Mouse (Mus musculus) CH12.LX (cell line): ENCODE measurements at regions not wholly inside any gene's neighbourhood (a gene's known extent, or its start where the extent isn't known, plus 50 kb on each side); places are given as distances from the start of the nearest gene placed in this dataset.

Experiments used
- DNase-seq: peaks from one replicate; pipeline ENCODE4 v3.0.0-alpha.2; 2013; ENCODE audit errors: extremely low read depth
- H3K27ac ChIP-seq: 2 replicates; pipeline ENCODE4 v1.5.1; 2012; ENCODE audit warnings: low read depth, mild to moderate bottlenecking, control low read depth, moderate library complexity; ENCODE audit not compliant: insufficient read depth
- H3K27me3 ChIP-seq: replicated peaks from 2 replicates; pipeline ENCODE3; 2012; ENCODE audit warnings: inconsistent platforms
- H3K36me3 ChIP-seq, 2 experiments: replicated peaks in 1 of 2; 2 replicates each; pipeline versions ENCODE3 to v1.6.1; 2012; ENCODE audit warnings: inconsistent platforms in 1 of 2, low read length in 1 of 2, mild to moderate bottlenecking in 1 of 2, mixed read lengths in 1 of 2, moderate library complexity in 1 of 2; ENCODE audit not compliant: control insufficient read depth in 1 of 2, insufficient read depth in 1 of 2
- H3K4me1 ChIP-seq, 2 experiments: 2 replicates each; pipeline ENCODE4 v1.6.1; 2012; ENCODE audit warnings: inconsistent platforms in 1 of 2, moderate library complexity in 1 of 2; ENCODE audit not compliant: insufficient read depth in 2 of 2, control insufficient read depth in 1 of 2
- H3K4me2 ChIP-seq: 2 replicates; pipeline ENCODE4 v1.6.1; 2012; ENCODE audit warnings: low read depth, mild to moderate bottlenecking, control low read depth; ENCODE audit not compliant: poor library complexity, insufficient read depth, severe bottlenecking
- H3K4me3 ChIP-seq, 3 experiments: fragments of 150-350 bp in 1 of 3; sonication (generic) in 1 of 3; replicated peaks in 1 of 3; 2 replicates each; pipeline versions ENCODE3 to v1.5.1; 2011 to 2012; ENCODE audit warnings: low read depth in 2 of 3, low read length in 2 of 3, mild to moderate bottlenecking in 2 of 3, moderate library complexity in 2 of 3, control low read depth in 1 of 3, improper control_type of control experiment in 1 of 3, inconsistent platforms in 1 of 3, mixed read lengths in 1 of 3; ENCODE audit not compliant: poor library complexity in 1 of 3
- H3K79me2 ChIP-seq: replicated peaks from 2 replicates; pipeline ENCODE4 v1.6.1; 2012; ENCODE audit warnings: mild to moderate bottlenecking, moderate library complexity; ENCODE audit not compliant: control insufficient read depth, poor library complexity, insufficient read depth, severe bottlenecking; ENCODE audit errors: extremely low read depth
- H3K9ac ChIP-seq: 2 replicates; pipeline ENCODE4 v1.6.1; 2012; ENCODE audit warnings: low read depth, mild to moderate bottlenecking, control low read depth, moderate library complexity; ENCODE audit not compliant: insufficient read depth
- H3K9me3 ChIP-seq: replicated peaks from 2 replicates; pipeline ENCODE3; 2012; ENCODE audit warnings: low read length, inconsistent platforms, mixed read lengths
- BHLHE40 ChIP-seq: IDR thresholded peaks from 2 replicates; pipeline ENCODE4 v1.6.1; 2011; ENCODE audit warnings: mild to moderate bottlenecking, low read depth, low read length, improper control_type of control experiment
- CHD1 ChIP-seq: IDR thresholded peaks from 2 replicates; pipeline ENCODE4 v1.6.1; 2012; ENCODE audit warnings: low read depth, low read length, improper control_type of control experiment, inconsistent platforms
- CHD2 ChIP-seq: IDR thresholded peaks from 2 replicates; pipeline ENCODE4 v1.6.1; 2011; ENCODE audit warnings: low read length, improper control_type of control experiment
- CTCF ChIP-seq, 2 experiments: IDR thresholded peaks in 1 of 2; conservative IDR thresholded peaks in 1 of 2; 2 replicates each; pipeline ENCODE4 v1.5.1; 2011 to 2012; ENCODE audit warnings: low read depth in 2 of 2, low read length in 2 of 2, improper control_type of control experiment in 1 of 2, inconsistent platforms in 1 of 2, mild to moderate bottlenecking in 1 of 2, moderate library complexity in 1 of 2
- ELF1 ChIP-seq: IDR thresholded peaks from 2 replicates; pipeline ENCODE4 v1.6.1; 2014; ENCODE audit warnings: low read depth, mild to moderate bottlenecking, inconsistent platforms, low read length, improper control_type of control experiment
- EP300 ChIP-seq: IDR thresholded peaks from 2 replicates; pipeline ENCODE4 v1.6.1; 2011; ENCODE audit warnings: low read length, improper control_type of control experiment
- ETS1 ChIP-seq: conservative IDR thresholded peaks from 2 replicates; pipeline ENCODE4 v1.6.1; 2012; ENCODE audit warnings: low read depth, mild to moderate bottlenecking, inconsistent platforms, low read length, improper control_type of control experiment, moderate library complexity
- GABPA ChIP-seq: IDR thresholded peaks from 2 replicates; pipeline ENCODE4 v1.6.1; 2012; ENCODE audit warnings: low read depth, low read length, improper control_type of control experiment, inconsistent platforms; ENCODE audit not compliant: insufficient replicate concordance
- IRF4 ChIP-seq: IDR thresholded peaks from 2 replicates; pipeline ENCODE4 v1.6.1; 2014; ENCODE audit warnings: low read depth, mild to moderate bottlenecking, inconsistent platforms, low read length, improper control_type of control experiment
- JUN ChIP-seq: IDR thresholded peaks from 2 replicates; pipeline ENCODE4 v1.6.1; 2011; ENCODE audit warnings: low read depth, mild to moderate bottlenecking, low read length, improper control_type of control experiment, moderate library complexity; ENCODE audit not compliant: insufficient read depth
- JUND ChIP-seq: conservative IDR thresholded peaks from 2 replicates; pipeline ENCODE4 v1.6.1; 2011; ENCODE audit warnings: low read depth, low read length, improper control_type of control experiment
- KAT2A ChIP-seq: IDR thresholded peaks from 2 replicates; pipeline ENCODE4 v1.6.1; 2012; ENCODE audit warnings: low read length, improper control_type of control experiment, inconsistent platforms; ENCODE audit not compliant: insufficient replicate concordance
- MAFK ChIP-seq: IDR thresholded peaks from 2 replicates; pipeline ENCODE4 v1.6.1; 2011; ENCODE audit warnings: low read length, improper control_type of control experiment; ENCODE audit not compliant: insufficient replicate concordance
- MAX ChIP-seq: IDR thresholded peaks from 2 replicates; pipeline ENCODE4 v1.6.1; 2011; ENCODE audit warnings: low read length, improper control_type of control experiment
- MEF2A ChIP-seq: IDR thresholded peaks from 2 replicates; pipeline ENCODE4 v1.6.1; 2014; ENCODE audit warnings: low read depth, mild to moderate bottlenecking, inconsistent platforms, low read length, improper control_type of control experiment, borderline replicate concordance
- MXI1 ChIP-seq: IDR thresholded peaks from 2 replicates; pipeline ENCODE4 v1.6.1; 2011; ENCODE audit warnings: mild to moderate bottlenecking, low read depth, low read length, improper control_type of control experiment
- MYC ChIP-seq: IDR thresholded peaks from 2 replicates; pipeline ENCODE4 v1.6.1; 2011; ENCODE audit warnings: low read depth, mild to moderate bottlenecking, improper control_type of control experiment, low read length
- NELFE ChIP-seq: IDR thresholded peaks from 2 replicates; pipeline ENCODE4 v1.6.1; 2011; ENCODE audit warnings: low read depth, low read length, improper control_type of control experiment
- NRF1 ChIP-seq: IDR thresholded peaks from 2 replicates; pipeline ENCODE4 v1.6.1; 2014; ENCODE audit warnings: low read depth, mild to moderate bottlenecking, inconsistent platforms, low read length, improper control_type of control experiment, moderate library complexity
- PAX5 ChIP-seq: IDR thresholded peaks from 2 replicates; pipeline ENCODE4 v1.6.1; 2012; ENCODE audit warnings: low read length, inconsistent platforms, mixed read lengths
- POLR2AphosphoS2 ChIP-seq: IDR thresholded peaks from 2 replicates; pipeline ENCODE4 v1.6.1; 2011; ENCODE audit warnings: low read depth, low read length, improper control_type of control experiment
- RCOR1 ChIP-seq: conservative IDR thresholded peaks from 2 replicates; pipeline ENCODE4 v1.6.1; 2012; ENCODE audit warnings: low read depth, mild to moderate bottlenecking, inconsistent platforms, low read length, improper control_type of control experiment
- UBTF ChIP-seq: IDR thresholded peaks from 2 replicates; pipeline ENCODE4 v1.6.1; 2012; ENCODE audit warnings: low read depth, mild to moderate bottlenecking, inconsistent platforms, low read length, improper control_type of control experiment, moderate library complexity
- USF1 ChIP-seq: IDR thresholded peaks from 2 replicates; pipeline ENCODE4 v1.6.1; 2014; ENCODE audit warnings: low read depth, mild to moderate bottlenecking, inconsistent platforms, low read length, improper control_type of control experiment
- ZC3H11A ChIP-seq: IDR thresholded peaks from 2 replicates; pipeline ENCODE4 v1.6.1; 2012; ENCODE audit warnings: low read depth, mild to moderate bottlenecking, inconsistent platforms, low read length, improper control_type of control experiment
- ZKSCAN1 ChIP-seq: IDR thresholded peaks from 2 replicates; pipeline ENCODE4 v1.6.1; 2012; ENCODE audit warnings: low read depth, inconsistent platforms, low read length, improper control_type of control experiment, borderline replicate concordance
- ZNF384 ChIP-seq: IDR thresholded peaks from 2 replicates; pipeline ENCODE4 v1.6.1; 2012; ENCODE audit warnings: low read depth, low read length, improper control_type of control experiment, inconsistent platforms
- dilution Hi-C: fragments of 300-500 bp; cut with MboI; formaldehyde crosslinking; loops from 2 replicates; pipeline ENCODE4 v1.14.3; 2020; ENCODE audit warnings: low sequenced_read_pairs; ENCODE audit not compliant: extremely low pct_unique_long_range_greater_than_20kb, extremely low pct_ligation_motif_present
- in situ Hi-C: fragments of 300-500 bp; cut with MboI; formaldehyde crosslinking; loops from 3 replicates; pipeline ENCODE4 v1.14.3; 2019; ENCODE audit warnings: low sequenced_read_pairs, low pct_ligation_motif_present, low pct_unique_long_range_greater_than_20kb, mixed read lengths

GRCm38 (mm10) chr16:93190301-93190700 lies 364.4 kb upstream of the Runx1 start:
- Histone ChIP-seq H3K4me1 (peaks cover 0 to 16% of the 10 kb centered on the region in 2 experiments; a peak in 2 of 4 replicates), H3K4me3 (no peak overlapping the region), H3K27me3 (no peaks in the 10 kb centered on the region), H3K36me3 (no peaks in the 10 kb centered on the region), H3K79me2 (no peaks in the 10 kb centered on the region), H3K9me3 (no peaks in the 10 kb centered on the region), H3K4me2 (no peak overlapping the region), H3K27ac (no peak overlapping the region), H3K9ac (no peak overlapping the region)
- TF ChIP-seq MXI1 (no peak), CHD1 (no peak), EP300 (no peak), NELFE (no peak), ZC3H11A (no peak), POLR2AphosphoS2 (no peak), GABPA (no peak), USF1 (no peak), JUN (no peak), RCOR1 (no peak), JUND (no peak), PAX5 (no peak), IRF4 (no peak), ETS1 (no peak), ZNF384 (no peak)
- in situ Hi-C loops, result no loop called here
- no peak for DNase-seq
- dilution Hi-C loops, result no loop called here

DNA sequence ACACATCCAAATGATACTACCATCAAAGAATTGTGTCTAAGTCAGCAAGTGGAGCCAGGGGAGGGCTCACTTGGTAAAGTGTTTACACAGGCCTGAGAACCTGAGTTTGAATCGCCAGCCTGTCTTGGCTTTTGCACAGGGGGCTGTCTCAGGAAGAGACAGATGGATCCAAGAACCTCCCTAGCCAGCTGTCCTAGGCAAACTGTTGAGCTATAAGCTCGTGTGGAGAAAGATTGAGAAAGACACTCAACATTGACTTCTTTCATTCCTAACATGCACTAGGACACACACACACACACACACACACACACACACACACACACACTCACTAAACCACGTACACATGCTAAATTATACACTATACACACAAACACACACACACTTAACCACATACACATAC lies 363.9 kb upstream of the Runx1 start:
- Histone ChIP-seq H3K9ac (no peak overlapping the region), H3K4me3 (no peak overlapping the region), H3K79me2 (no peaks in the 10 kb centered on the region), H3K9me3 (no peaks in the 10 kb centered on the region), H3K4me1 (peaks cover 0 to 16% of the 10 kb centered on the region in 2 experiments; a peak in 2 of 4 replicates), H3K4me2 (no peak overlapping the region), H3K36me3 (no peaks in the 10 kb centered on the region), H3K27ac (no peak overlapping the region), H3K27me3 (no peaks in the 10 kb centered on the region)
- DNase-seq, result no peak
- in situ Hi-C loops, result no loop called here
- dilution Hi-C loops, result no loop called here
- TF ChIP-seq MYC (no peak), MAFK (no peak), CTCF (conservative IDR thresholded peaks at IDR 0.05 in 1 of 2, IDR thresholded peaks at IDR 0.05 in 1 of 2; ENCODE audit: low read depth in 2 of 2, low read length in 2 of 2) (no peak), MEF2A (no peak), ELF1 (no peak), UBTF (no peak), JUN (no peak), KAT2A (no peak), NRF1 (no peak), BHLHE40 (no peak), MAX (no peak), ZKSCAN1 (no peak), CHD1 (no peak), MXI1 (no peak), CHD2 (no peak)
